Mouse (Mus musculus) stomach, embryonic 14.5 days (tissue): ENCODE results near the gene Cyp2w1. TPM values are rescaled to one million over a fixed set of nuclear protein-coding genes. Genes with fewer than 3 reads are reported as not detected.
A peak's percentile ranks its signal among the peaks of the same experiment; 100 is the strongest.

Source experiments
- ATAC-seq: fragments of 200-750 bp; cut with Nextera tagmentation; 2 replicates; pipeline ENCODE4 v1.8.0; 2017; ENCODE audit warnings: low read depth, moderate TSS enrichment; ENCODE audit not compliant: insufficient number of reproducible peaks, insufficient read depth, low FRiP score
- H3K27ac ChIP-seq: fragments of 300-500 bp; sonication (generic); 2 replicates; pipeline ENCODE4 v1.5.1; 2014; ENCODE audit warnings: mild to moderate bottlenecking, low read length, moderate library complexity, mixed read lengths
- H3K27me3 ChIP-seq: fragments of 300-500 bp; sonication (generic); 2 replicates; pipeline ENCODE4 v1.6.1; 2014; ENCODE audit warnings: low read length, control low read depth, mixed read lengths; ENCODE audit not compliant: control insufficient read depth, insufficient read depth
- H3K36me3 ChIP-seq: fragments of 300-500 bp; sonication (generic); 2 replicates; pipeline ENCODE4 v1.6.1; 2014; ENCODE audit warnings: mild to moderate bottlenecking, control low read depth, low read length, moderate library complexity, mixed read lengths; ENCODE audit not compliant: control insufficient read depth, insufficient read depth
- H3K4me1 ChIP-seq: fragments of 300-500 bp; sonication (generic); 2 replicates; pipeline ENCODE4 v1.6.1; 2014; ENCODE audit warnings: low read length, control low read depth, mixed read lengths; ENCODE audit not compliant: control insufficient read depth, insufficient read depth
- H3K4me2 ChIP-seq: fragments of 300-500 bp; sonication (generic); replicated peaks from 2 replicates; pipeline ENCODE4 v1.6.1; 2014; ENCODE audit warnings: low read depth, low read length, control low read depth
- H3K4me3 ChIP-seq: fragments of 300-500 bp; sonication (generic); 2 replicates; pipeline ENCODE4 v1.5.1; 2014; ENCODE audit warnings: low read depth, low read length, control low read depth
- H3K9ac ChIP-seq: fragments of 300-500 bp; sonication (generic); replicated peaks from 2 replicates; pipeline ENCODE4 v1.6.1; 2014; ENCODE audit warnings: low read depth, mild to moderate bottlenecking, control low read depth, low read length, moderate library complexity, mixed read lengths
- H3K9me3 ChIP-seq: fragments of 300-500 bp; sonication (generic); 2 replicates; pipeline ENCODE4 v1.6.1; 2016; ENCODE audit warnings: low read depth, low read length, control low read depth; ENCODE audit not compliant: control insufficient read depth
- WGBS: fragments of 180-500 bp; shearing (Covaris S2); extraction: QIAGEN DNeasy Blood & Tissue Kit; methylation state at CpG from one replicate; pipeline ENCODE4 v1.1.7; 2014; 5-methylcytosine and 5-hydroxymethylcytosine counted together
- polyA plus RNA-seq: library from polyadenylated mRNA; unstranded; fragments of >200 nt; fragmentation: Nextera tagmentation; extraction: Ambion mirVana; gene quantifications from 2 replicates; pipeline ENCODE4 v1.2.1, GENCODE M21; 2014

Cyp2w1 gene
- polyA plus RNA-seq = 6.3 and 6.8 TPM in 2 replicates

DNA sequence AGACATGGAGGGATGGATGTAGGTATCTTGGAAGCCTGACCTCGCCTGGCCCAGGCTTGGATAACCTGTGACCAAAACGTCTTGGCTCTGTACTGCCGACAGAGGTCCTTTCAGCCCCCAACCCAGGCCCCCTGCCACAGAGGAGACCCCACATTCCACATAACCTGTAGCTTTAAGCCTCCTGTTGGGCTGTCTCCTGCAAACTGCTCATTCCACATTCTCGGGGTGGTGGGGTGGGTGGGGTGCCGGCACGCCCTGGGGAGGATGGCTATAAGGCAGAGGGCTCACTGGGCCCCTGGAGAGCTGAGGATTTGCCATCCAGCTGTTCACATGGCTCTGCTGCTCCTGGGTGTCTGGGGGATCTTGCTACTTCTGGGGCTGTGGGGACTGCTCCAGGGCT lies at the start of gene Cyp2w1:
TSS of gene Cyp2w1 (plus strand) at position 301 of the 400 bp plus-strand sequence.
- H3K36me3 ChIP-seq = no peaks in the 10 kb centered on the region
- no peak for ATAC-seq
- peaks cover 17% of the 10 kb centered on the region for H3K4me1 ChIP-seq
- peak within 1 kb of the TSS; percentile 23 for H3K4me2 ChIP-seq
- H3K9ac ChIP-seq = no peak within 1 kb of the TSS; the same call in 1 of the 2 replicates
- H3K9me3 ChIP-seq = no peaks in the 10 kb centered on the region
- 48% methylated on average over 6 of the region's 6 CpGs for WGBS
- H3K4me3 ChIP-seq = no peak within 1 kb of the TSS
- H3K27me3 ChIP-seq = no peaks in the 10 kb centered on the region
- H3K27ac ChIP-seq = peak within 1 kb of the TSS; percentile 55

DNA sequence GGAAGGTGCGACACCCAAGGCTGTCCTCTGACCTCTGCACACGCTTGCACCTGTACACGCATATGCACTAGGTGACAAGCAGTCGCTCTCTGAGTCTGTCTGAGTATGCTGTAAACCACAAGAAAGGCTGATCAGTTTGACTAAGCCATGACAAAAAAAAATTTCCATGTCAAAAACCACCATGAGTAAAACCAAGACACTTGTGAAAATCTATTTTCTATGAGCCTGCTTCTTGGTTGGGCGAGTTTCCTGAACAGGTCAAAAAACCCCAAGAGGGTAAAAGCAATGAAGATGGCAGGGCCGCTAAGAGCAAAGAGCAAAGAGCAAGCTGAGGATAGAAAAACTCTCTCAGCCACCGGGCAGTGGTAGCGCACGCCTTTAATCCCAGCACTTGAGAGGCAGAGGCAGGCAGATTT lies 48.8 kb upstream of the Cyp2w1 start:
- no peak overlapping the region for H3K4me3 ChIP-seq
- no peak overlapping the region for H3K9ac ChIP-seq
- no peak overlapping the region for H3K27ac ChIP-seq
- H3K27me3 ChIP-seq = no peaks in the 10 kb centered on the region
- ATAC-seq = no peak
- no peaks in the 10 kb centered on the region for H3K9me3 ChIP-seq
- no peaks in the 10 kb centered on the region for H3K4me1 ChIP-seq
- 85% methylated on average over 9 of the region's 9 CpGs for WGBS
- no peaks in the 10 kb centered on the region for H3K36me3 ChIP-seq
- H3K4me2 ChIP-seq = no peak overlapping the region

DNA sequence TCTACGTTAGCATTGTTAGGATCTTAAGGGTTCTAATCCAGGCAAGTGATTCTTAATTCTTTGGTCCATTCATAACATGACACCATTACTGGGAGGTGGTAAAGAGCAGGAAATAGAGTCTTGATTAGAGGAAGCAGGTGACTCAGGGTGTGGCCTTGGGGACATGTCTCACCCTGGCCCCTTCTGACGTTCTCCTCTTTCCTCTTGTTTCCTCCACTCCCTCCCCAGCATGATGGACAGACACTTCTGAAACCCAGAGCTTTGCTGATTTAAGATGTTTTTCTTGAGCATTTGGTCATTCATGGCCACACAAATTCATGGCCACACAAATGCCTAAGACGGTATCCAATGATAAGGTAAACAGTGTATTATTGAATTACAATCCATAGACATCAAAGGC lies 42.5 kb upstream of the Cyp2w1 start:
- H3K9ac ChIP-seq = no peak overlapping the region
- H3K27ac ChIP-seq = no peak overlapping the region
- no peaks in the 10 kb centered on the region for H3K4me1 ChIP-seq
- no peaks in the 10 kb centered on the region for H3K27me3 ChIP-seq
- H3K9me3 ChIP-seq = no peaks in the 10 kb centered on the region
- ATAC-seq = no peak
- no peak overlapping the region for H3K4me3 ChIP-seq
- no peak overlapping the region for H3K4me2 ChIP-seq
- 60% methylated on average over 3 of the region's 3 CpGs for WGBS
- H3K36me3 ChIP-seq = no peaks in the 10 kb centered on the region

DNA sequence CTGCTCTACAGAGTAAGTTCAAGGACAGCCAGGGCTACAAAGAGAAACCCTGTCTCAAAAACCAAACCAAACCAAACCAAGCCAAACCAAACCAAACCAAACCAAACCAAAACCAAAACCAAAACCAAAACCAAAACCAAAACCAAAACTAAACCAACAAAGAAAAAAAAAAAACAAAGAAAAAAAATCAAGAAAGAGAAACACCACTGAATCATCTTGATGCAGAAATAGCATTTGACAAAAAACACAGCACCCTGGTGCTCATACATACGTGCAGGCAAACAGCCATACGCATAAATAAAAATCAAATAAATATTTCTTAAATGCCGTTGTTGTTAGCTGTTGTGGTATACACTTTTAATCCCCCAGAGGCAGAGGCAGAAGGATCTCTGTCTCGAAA lies 41.9 kb upstream of the Cyp2w1 start:
- H3K4me2 ChIP-seq = no peak overlapping the region
- no peaks in the 10 kb centered on the region for H3K36me3 ChIP-seq
- H3K9ac ChIP-seq = no peak overlapping the region
- no peaks in the 10 kb centered on the region for H3K9me3 ChIP-seq
- H3K4me1 ChIP-seq = no peaks in the 10 kb centered on the region
- H3K27ac ChIP-seq = no peak overlapping the region
- no peak overlapping the region for H3K4me3 ChIP-seq
- H3K27me3 ChIP-seq = no peaks in the 10 kb centered on the region
- WGBS = 90% methylated on average over 4 of the region's 4 CpGs
- ATAC-seq = no peak

DNA sequence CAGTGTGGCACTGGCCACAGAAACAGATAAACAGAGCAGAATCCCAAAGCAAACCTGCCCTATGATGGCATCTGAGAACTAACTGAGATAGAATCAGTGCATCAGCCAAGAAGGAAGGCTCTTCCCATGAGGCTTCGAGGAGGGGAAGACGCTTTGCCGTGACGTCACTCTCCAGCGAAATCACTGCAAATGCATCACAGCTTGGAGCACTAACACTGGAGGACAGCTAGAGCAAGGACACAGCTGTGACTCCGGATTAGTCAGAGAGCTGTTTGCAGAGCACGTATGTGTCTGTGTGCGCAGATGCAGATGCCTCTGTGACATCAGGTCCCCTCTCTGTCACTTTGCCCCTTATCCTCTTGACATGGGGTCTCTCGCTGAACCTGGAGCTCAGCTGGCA lies 40.6 kb upstream of the Cyp2w1 start:
- ATAC-seq = no peak
- 87% methylated on average over 9 of the region's 9 CpGs for WGBS
- Histone ChIP-seq H3K27me3 (no peaks in the 10 kb centered on the region), H3K4me1 (no peaks in the 10 kb centered on the region), H3K4me2 (no peak overlapping the region), H3K27ac (no peak overlapping the region), H3K36me3 (no peaks in the 10 kb centered on the region), H3K4me3 (no peak overlapping the region), H3K9ac (no peak overlapping the region), H3K9me3 (no peaks in the 10 kb centered on the region)

DNA sequence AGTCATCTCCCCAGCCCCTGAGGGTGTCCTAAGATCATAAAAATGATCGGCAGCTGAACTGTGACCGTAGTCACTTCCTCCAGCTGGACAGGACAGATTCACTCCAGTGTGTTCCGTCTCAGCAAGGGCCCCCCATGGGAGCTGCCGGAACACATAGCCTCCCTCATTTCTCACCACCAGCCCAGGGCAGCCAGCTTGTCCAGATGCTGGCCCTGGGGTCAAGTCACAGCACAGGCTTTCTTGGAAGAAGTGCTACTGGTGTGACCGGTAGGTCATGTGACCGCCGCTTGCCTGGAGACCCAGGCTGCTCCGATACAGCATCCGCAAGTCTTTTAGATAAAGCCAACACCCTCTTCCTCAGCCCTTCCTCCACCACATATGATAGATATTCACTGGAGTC lies 38.9 kb upstream of the Cyp2w1 start:
- Histone ChIP-seq H3K9ac (no peak overlapping the region), H3K4me1 (no peaks in the 10 kb centered on the region), H3K4me2 (no peak overlapping the region), H3K36me3 (no peaks in the 10 kb centered on the region), H3K4me3 (no peak overlapping the region), H3K27me3 (no peaks in the 10 kb centered on the region), H3K9me3 (no peaks in the 10 kb centered on the region), H3K27ac (no peak overlapping the region)
- 76% methylated on average over 9 of the region's 9 CpGs for WGBS
- no peak for ATAC-seq

DNA sequence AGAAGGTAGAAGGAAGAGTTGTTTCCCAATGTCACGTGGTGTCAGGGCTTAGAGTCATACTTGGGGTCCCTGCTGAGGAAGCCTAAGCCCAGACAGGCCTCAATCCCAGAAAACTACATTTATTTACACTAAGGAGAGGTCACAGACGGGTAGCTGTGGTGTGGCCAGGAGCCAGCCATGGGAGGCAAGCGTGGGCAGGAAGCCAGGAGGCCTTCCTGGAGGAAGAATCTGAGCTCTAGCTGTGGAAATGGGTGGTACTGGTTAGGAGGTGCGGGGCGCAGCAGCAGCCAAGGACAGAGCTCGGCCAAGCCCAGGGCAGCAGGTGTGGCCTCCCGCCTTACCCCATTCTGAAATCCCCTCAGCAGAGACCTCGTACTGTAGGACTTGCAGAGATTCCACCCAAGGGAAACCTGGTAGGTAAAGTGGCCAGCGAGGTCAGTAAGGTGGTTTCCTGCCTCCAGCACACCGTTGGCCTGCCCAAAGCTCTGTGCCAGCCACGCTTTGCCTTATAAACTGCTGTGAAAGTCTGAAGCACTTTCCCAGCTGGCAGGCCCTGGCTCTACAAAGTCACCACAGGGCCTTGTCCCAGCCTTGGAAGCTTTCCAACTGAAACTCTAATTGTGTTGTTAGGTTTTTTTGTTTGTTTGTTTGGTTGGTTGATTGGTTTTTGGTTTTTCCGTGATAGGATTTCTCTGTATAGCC lies 37.3 kb upstream of the Cyp2w1 start:
- Histone ChIP-seq H3K9ac (no peak overlapping the region), H3K27me3 (no peaks in the 10 kb centered on the region), H3K36me3 (no peaks in the 10 kb centered on the region), H3K4me3 (no peak overlapping the region), H3K4me2 (no peak overlapping the region), H3K9me3 (no peaks in the 10 kb centered on the region), H3K4me1 (no peaks in the 10 kb centered on the region), H3K27ac (no peak overlapping the region)
- no peak for ATAC-seq
- WGBS = 85% methylated on average over 12 of the region's 12 CpGs

DNA sequence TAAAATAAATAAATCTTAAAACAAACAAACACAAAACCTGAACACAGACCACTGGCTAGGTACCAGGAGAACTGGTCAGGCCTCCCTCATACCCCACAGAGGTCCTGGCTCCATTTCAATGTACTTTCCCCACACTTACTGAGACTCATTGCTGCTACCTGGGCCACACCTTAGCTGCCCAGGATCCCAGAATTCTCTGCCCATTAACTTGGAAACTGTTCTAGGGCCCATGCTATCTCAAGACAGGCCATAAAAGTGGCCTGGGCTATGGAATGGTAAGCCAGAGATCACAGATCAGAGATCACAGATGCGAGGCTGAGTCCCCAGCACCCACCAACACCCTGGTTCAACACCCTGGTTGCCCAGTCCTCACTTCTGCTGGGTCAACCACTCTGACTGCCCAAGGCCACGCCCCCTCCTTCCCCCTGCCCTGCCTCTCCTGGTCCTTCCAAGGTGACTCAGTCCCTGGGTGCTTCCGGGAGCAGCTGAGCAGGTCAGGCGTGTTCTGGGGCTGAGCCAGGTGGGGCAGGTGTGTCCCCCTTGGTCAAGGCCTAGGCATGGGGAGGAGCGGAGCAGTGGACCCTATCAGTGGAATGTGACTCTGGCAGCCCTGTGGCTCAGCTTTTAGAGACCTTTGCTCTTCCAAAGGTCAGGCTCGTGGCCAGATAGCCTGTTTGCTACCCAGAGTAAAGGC lies 35.3 kb upstream of the Cyp2w1 start:
- H3K9ac ChIP-seq = no peak overlapping the region

More for the DNA sequence above, 35.3 kb upstream of the Cyp2w1 start:
- H3K27me3 ChIP-seq = no peaks in the 10 kb centered on the region
- no peak overlapping the region for H3K4me2 ChIP-seq
- peak overlapping the region; percentile 44; the same call in 1 of the 2 replicates for H3K27ac ChIP-seq
- peak; percentile 87 for ATAC-seq
- H3K4me3 ChIP-seq = no peak overlapping the region
- WGBS = 59% methylated on average over 6 of the region's 6 CpGs
- no peaks in the 10 kb centered on the region for H3K9me3 ChIP-seq
- no peaks in the 10 kb centered on the region for H3K36me3 ChIP-seq
- H3K4me1 ChIP-seq = no peaks in the 10 kb centered on the region
